Mouse (Mus musculus) limb, embryonic 11.5 days (tissue): Measurements from ENCODE around the gene Arid4a. TPM values are rescaled to one million over a fixed set of nuclear protein-coding genes. Genes with fewer than 3 reads are reported as not detected.

Experiments used
- ATAC-seq: fragments of 200-750 bp; cut with Nextera tagmentation; 2 replicates; pipeline ENCODE4 v1.8.0; 2017; ENCODE audit warnings: low read depth; ENCODE audit not compliant: insufficient number of reproducible peaks, low FRiP score, low TSS enrichment
- DNase-seq: peaks from one replicate; pipeline ENCODE4 v3.0.0-alpha.2; 2015; ENCODE audit warnings: low spot score
- H3K27ac ChIP-seq: fragments of 300-500 bp; sonication (generic); replicated peaks from 2 replicates; pipeline ENCODE4 v1.5.1; 2014; ENCODE audit warnings: low read depth, mild to moderate bottlenecking, low read length
- H3K27me3 ChIP-seq: fragments of 300-500 bp; sonication (generic); 2 replicates; pipeline ENCODE4 v1.6.1; 2014; ENCODE audit warnings: mild to moderate bottlenecking, low read length, mixed read lengths; ENCODE audit not compliant: control insufficient read depth, insufficient read depth
- H3K36me3 ChIP-seq: fragments of 300-500 bp; sonication (generic); 2 replicates; pipeline ENCODE4 v1.6.1; 2014; ENCODE audit warnings: mild to moderate bottlenecking, low read length, moderate library complexity, mixed read lengths; ENCODE audit not compliant: control insufficient read depth, insufficient read depth
- H3K4me1 ChIP-seq: fragments of 300-500 bp; sonication (generic); 2 replicates; pipeline ENCODE4 v1.6.1; 2014; ENCODE audit warnings: low read length, mixed read lengths; ENCODE audit not compliant: control insufficient read depth, insufficient read depth
- H3K4me2 ChIP-seq: fragments of 300-500 bp; sonication (generic); 2 replicates; pipeline ENCODE4 v1.6.1; 2014; ENCODE audit warnings: low read depth, mild to moderate bottlenecking, moderate library complexity; ENCODE audit not compliant: severe bottlenecking
- H3K4me3 ChIP-seq: fragments of 300-500 bp; sonication (generic); 2 replicates; pipeline ENCODE4 v1.5.1; 2014; ENCODE audit warnings: low read depth, low read length
- H3K9ac ChIP-seq: fragments of 300-500 bp; sonication (generic); 2 replicates; pipeline ENCODE4 v1.6.1; 2014; ENCODE audit warnings: mild to moderate bottlenecking, low read length
- H3K9me3 ChIP-seq: fragments of 300-500 bp; sonication (generic); 2 replicates; pipeline ENCODE4 v1.6.1; 2016; ENCODE audit warnings: low read length; ENCODE audit not compliant: control insufficient read depth
- WGBS: fragments of 180-500 bp; shearing (Covaris S2); extraction: QIAGEN DNeasy Blood & Tissue Kit; methylation state at CpG from one replicate; pipeline ENCODE4 v1.1.7; 2014; 5-methylcytosine and 5-hydroxymethylcytosine counted together
- polyA plus RNA-seq: library from polyadenylated mRNA; unstranded; fragments of >200 nt; fragmentation: Nextera tagmentation; extraction: Ambion mirVana; gene quantifications from 2 replicates; pipeline ENCODE4 v1.2.1, GENCODE M21; 2014

Arid4a gene
- polyA plus RNA-seq, 1 experiment from 2014 or later, result 37.4 TPM

- H3K4me2 ChIP-seq, result no peak overlapping the region
- ATAC-seq (no peak), DNase-seq (no peak)
- WGBS, result 91% methylated on average over 10 of the region's 10 CpGs
- no peaks in the 10 kb centered on the region for H3K4me1 ChIP-seq
- H3K9ac ChIP-seq, result no peak overlapping the region
- peaks cover 12% of the 10 kb centered on the region; the same call in 1 of the 2 replicates for H3K36me3 ChIP-seq
- no peaks in the 10 kb centered on the region for H3K27me3 ChIP-seq
- H3K4me3 ChIP-seq, result no peak overlapping the region
- no peaks in the 10 kb centered on the region for H3K9me3 ChIP-seq
- no peak overlapping the region for H3K27ac ChIP-seq
These were observed 106.9 kb downstream of the Arid4a start for GRCm38 (mm10) chr12:71122731-71123130.

GRCm38 (mm10) chr12:71123286-71123685, 107.5 kb downstream of the Arid4a start:
- Histone ChIP-seq H3K4me3 (no peak overlapping the region), H3K27ac (no peak overlapping the region), H3K9ac (no peak overlapping the region), H3K4me1 (no peaks in the 10 kb centered on the region), H3K4me2 (no peak overlapping the region), H3K27me3 (no peaks in the 10 kb centered on the region), H3K9me3 (no peaks in the 10 kb centered on the region), H3K36me3 (peaks cover 12% of the 10 kb centered on the region; the same call in 1 of the 2 replicates)
- no peak for ATAC-seq
- DNase-seq, result no peak
- 91% methylated on average over 9 of the region's 9 CpGs for WGBS

GRCm38 (mm10) chr12:71135581-71135980, 119.8 kb downstream of the Arid4a start:
- H3K27me3 ChIP-seq, result no peaks in the 10 kb centered on the region
- peaks cover 12% of the 10 kb centered on the region for H3K36me3 ChIP-seq
- no peak overlapping the region for H3K27ac ChIP-seq
- peak overlapping the region; percentile 64; the same call in 1 of the 2 replicates for H3K4me2 ChIP-seq
- 27% methylated on average over 5 of the region's 5 CpGs for WGBS
- no peaks in the 10 kb centered on the region for H3K9me3 ChIP-seq
- H3K9ac ChIP-seq, result no peak overlapping the region
- peak overlapping the region; percentile 58; the same call in 1 of the 2 replicates for H3K4me3 ChIP-seq
- H3K4me1 ChIP-seq, result no peaks in the 10 kb centered on the region
- no peak for DNase-seq
- ATAC-seq, result no peak

- peak within 1 kb of the TSS; percentile 64 for H3K4me2 ChIP-seq
- peak within 1 kb of the TSS; percentile 58 for H3K4me3 ChIP-seq
- ATAC-seq (peak; percentile 91), DNase-seq (peak; percentile 86)
- H3K27ac ChIP-seq, result peak within 1 kb of the TSS; percentile 43; the same call in 1 of the 2 replicates
- WGBS, result under 1% methylated on average over 52 of the region's 52 CpGs
- H3K9ac ChIP-seq, result peak within 1 kb of the TSS; percentile 63
- H3K9me3 ChIP-seq, result no peaks in the 10 kb centered on the region
- H3K27me3 ChIP-seq, result no peaks in the 10 kb centered on the region
- H3K36me3 ChIP-seq, result peaks cover 17% of the 10 kb centered on the region
- no peaks in the 10 kb centered on the region for H3K4me1 ChIP-seq
These were observed 120.6 kb downstream of the Arid4a start, which contains the start of the genes Timm9 and 2700049A03Rik for GRCm38 (mm10) chr12:71136130-71136973. Timm9 (minus strand) TSS chr12:71136684. 2700049A03Rik (plus strand) TSS chr12:71136848.

GRCm38 (mm10) chr12:71136974-71137491, 121.2 kb downstream of the Arid4a start:
- H3K27me3 ChIP-seq, result no peaks in the 10 kb centered on the region
- H3K9me3 ChIP-seq, result no peaks in the 10 kb centered on the region
- H3K36me3 ChIP-seq, result peaks cover 15% of the 10 kb centered on the region
- under 1% methylated on average over 30 of the region's 30 CpGs for WGBS
- peak overlapping the region; percentile 58 for H3K4me3 ChIP-seq
- H3K4me2 ChIP-seq, result peak overlapping the region; percentile 64
- H3K9ac ChIP-seq, result peak overlapping the region; percentile 63
- ATAC-seq, result peak; percentile 80; the same call in 1 of the 2 replicates
- no peaks in the 10 kb centered on the region for H3K4me1 ChIP-seq
- DNase-seq, result peak; percentile 94
- peak overlapping the region; percentile 43; the same call in 1 of the 2 replicates for H3K27ac ChIP-seq

GRCm38 (mm10) chr12:71137686-71138085, 121.9 kb downstream of the Arid4a start:
- Histone ChIP-seq H3K27ac (no peak overlapping the region), H3K9ac (peak overlapping the region; percentile 62), H3K9me3 (no peaks in the 10 kb centered on the region), H3K4me3 (peak overlapping the region; percentile 58), H3K36me3 (peaks cover 12% of the 10 kb centered on the region), H3K4me2 (peak overlapping the region; percentile 64), H3K27me3 (no peaks in the 10 kb centered on the region), H3K4me1 (no peaks in the 10 kb centered on the region)
- ATAC-seq (no peak), DNase-seq (no peak)
- WGBS, result 6% methylated on average over 11 of the region's 11 CpGs

- WGBS, result 85% methylated on average over 5 of the region's 5 CpGs
These were observed 123.6 kb downstream of the Arid4a start for GRCm38 (mm10) chr12:71139258-71139828.

GRCm38 (mm10) chr12:71141189-71141588, 125.4 kb downstream of the Arid4a start:
- no peak overlapping the region for H3K4me2 ChIP-seq
- no peak overlapping the region for H3K27ac ChIP-seq
- peaks cover 12% of the 10 kb centered on the region for H3K36me3 ChIP-seq
- H3K4me1 ChIP-seq, result no peaks in the 10 kb centered on the region
- H3K27me3 ChIP-seq, result no peaks in the 10 kb centered on the region
- no peaks in the 10 kb centered on the region for H3K9me3 ChIP-seq
- ATAC-seq (no peak), DNase-seq (no peak)
- H3K9ac ChIP-seq, result no peak overlapping the region
- H3K4me3 ChIP-seq, result no peak overlapping the region

More at GRCm38 (mm10) chr12:71139258-71139828, 123.6 kb downstream of the Arid4a start:
- Histone ChIP-seq H3K9me3 (no peaks in the 10 kb centered on the region), H3K4me1 (no peaks in the 10 kb centered on the region), H3K9ac (no peak overlapping the region), H3K27ac (no peak overlapping the region), H3K36me3 (peaks cover 12% of the 10 kb centered on the region), H3K4me3 (no peak overlapping the region), H3K27me3 (no peaks in the 10 kb centered on the region), H3K4me2 (no peak overlapping the region)
- ATAC-seq, result no peak
- DNase-seq, result no peak
